Mouse (Mus musculus) megakaryocyte progenitor cell, adult 5-6 weeks (primary cell): ENCODE measurements around the gene Capn6. TPM values are rescaled to one million over a fixed set of nuclear protein-coding genes. Genes with fewer than 3 reads are reported as not detected.

Source experiments
- ATAC-seq: replicated peaks from 2 replicates; pipeline ENCODE4 v1.8.0; 2016; ENCODE audit warnings: mild to moderate bottlenecking, moderate TSS enrichment, inconsistent platforms; ENCODE audit not compliant: poor library complexity
- total RNA-seq, 2 experiments: library from RNA; stranded (forward) in 1 of 2; stranded (reverse) in 1 of 2; fragments of 157-497, 149-512 nt in 1 of 2; fragments of 200-1000 nt in 1 of 2; gene quantifications; 2 replicates each; pipeline versions ENCODE4 v1.2.3 to v1.2.4; 2015 to 2017

Gene Capn6
- not detected in 2 replicates for total RNA-seq (2015)
- total RNA-seq (2017) = not detected in 2 replicates

DNA sequence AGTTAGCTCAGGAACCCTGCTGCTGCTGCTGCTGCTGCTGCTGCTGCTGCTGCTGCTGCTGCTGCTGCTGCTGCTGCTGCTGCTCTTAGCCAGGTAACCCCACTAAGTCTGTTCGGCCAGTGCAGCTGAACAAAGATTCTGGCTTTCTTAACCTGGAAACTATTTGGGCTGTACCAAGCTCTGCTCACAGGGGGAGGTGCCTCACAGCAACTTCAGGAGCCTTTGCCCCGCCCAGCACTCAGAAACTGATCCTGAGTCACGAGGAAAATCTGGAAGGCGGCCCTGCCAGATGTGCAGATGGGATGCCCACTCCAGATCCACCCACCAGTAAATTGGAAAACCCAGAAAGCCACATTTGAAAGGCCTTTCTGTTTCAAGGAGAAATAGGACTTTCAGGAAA lies at the start of gene Capn6:
Gene Capn6 (minus strand): TSS at position 203 of the 400 bp plus-strand sequence.
- no peak for ATAC-seq

DNA sequence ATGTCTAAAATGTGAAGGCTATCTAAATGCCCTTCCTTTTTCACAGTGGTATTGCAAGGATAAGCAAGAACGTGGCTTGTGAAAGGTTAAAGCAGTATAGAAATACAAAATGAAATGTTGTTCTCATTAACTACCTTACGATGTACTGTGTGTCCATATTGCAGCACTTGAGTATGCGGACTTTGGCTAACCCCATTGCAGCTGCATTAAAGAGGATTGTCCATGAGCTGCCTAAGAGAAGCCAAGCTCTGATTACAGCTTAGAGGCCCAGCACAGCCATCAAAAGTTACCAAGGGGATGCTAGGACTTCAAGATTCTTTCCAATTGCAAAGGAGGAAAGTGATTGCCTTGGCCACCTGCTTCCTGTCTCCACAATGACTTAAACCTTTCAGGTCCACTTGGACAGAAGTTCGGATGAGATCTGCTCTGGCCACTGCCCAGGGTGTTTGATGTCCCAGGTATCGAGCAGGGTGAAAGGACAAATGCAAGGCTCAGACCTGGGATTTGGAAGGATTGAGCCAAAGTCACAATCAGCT lies 40.0 kb upstream of the Capn6 start:
- no peak for ATAC-seq

DNA sequence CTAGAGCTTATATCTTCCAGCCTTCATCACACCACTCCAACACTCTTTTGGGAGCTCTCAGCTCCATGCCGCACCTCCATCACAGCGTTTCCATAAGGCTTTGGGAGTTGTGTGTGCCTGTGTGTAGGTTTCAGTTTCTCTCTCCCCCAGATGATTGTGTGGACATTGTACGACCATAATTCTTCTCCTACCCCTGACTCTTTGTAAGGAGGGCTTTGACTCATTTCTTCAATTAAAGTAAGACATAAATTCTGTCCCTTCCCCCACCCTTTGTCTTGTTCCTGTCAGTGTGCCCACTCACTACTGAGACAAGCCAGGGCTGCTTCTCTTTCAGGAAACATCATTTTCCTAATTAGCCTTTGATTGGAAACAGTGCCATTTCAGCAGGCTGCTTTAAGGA lies 24.1 kb upstream of the Capn6 start:
- ATAC-seq = no peak

DNA sequence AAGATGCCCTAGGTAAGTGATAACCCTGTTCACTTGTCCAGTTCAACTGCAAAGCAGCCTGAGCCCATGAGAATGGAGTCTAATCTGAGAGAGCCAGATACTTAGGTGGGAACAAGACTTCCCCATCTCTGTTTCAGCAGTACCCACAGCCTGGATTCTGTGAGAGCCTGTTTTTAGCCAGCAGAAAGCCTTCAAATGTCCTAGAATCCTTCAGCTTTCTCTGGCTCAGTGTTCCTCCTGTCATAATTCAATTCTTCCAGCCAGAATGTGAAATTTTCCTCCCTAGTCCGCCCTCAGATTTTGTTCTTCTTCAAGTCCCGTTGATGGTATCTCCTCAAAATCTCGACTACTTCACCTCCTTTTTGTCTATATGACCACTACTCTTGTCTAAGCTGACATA lies 22.8 kb upstream of the Capn6 start:
- ATAC-seq = no peak

DNA sequence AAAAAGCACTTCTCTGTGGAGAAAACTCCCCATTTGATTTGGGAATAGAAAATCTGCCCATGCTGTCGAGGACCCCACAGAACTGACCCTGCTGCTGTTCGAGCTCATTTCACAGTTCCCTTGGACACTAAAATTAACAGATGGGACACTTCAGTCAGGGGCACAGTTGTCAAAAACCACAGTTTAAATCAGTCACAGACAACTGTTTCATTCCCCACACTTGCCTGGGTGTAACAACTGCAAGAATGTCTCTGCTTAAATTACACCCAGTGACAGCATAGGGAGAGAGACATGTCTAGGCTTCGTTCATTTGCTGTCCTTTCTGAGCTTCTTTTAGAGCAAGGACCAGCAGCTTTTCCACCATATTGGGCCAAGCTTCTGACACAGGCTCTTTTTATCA lies 19.4 kb upstream of the Capn6 start:
- no peak for ATAC-seq

DNA sequence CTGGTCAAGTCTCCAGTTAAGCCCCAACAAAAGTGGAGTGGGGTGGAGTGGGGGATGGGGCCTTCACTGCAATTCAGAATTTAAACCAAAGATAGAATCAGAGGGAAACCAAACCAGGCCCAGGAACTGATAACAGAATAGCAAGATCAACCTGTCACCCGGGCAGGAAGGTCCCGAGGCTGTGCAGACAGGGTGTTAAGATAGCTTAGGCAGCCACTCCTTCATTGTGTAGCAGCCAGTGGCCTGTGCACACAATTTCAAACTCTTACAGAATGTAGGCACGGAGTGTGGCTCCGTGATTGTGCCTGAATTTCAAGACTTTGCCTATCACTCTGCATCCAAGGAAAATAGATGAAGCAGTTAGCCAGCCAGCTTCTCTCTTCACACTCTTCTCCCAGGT lies 693 bp downstream of the Capn6 start:
- no peak for ATAC-seq

DNA sequence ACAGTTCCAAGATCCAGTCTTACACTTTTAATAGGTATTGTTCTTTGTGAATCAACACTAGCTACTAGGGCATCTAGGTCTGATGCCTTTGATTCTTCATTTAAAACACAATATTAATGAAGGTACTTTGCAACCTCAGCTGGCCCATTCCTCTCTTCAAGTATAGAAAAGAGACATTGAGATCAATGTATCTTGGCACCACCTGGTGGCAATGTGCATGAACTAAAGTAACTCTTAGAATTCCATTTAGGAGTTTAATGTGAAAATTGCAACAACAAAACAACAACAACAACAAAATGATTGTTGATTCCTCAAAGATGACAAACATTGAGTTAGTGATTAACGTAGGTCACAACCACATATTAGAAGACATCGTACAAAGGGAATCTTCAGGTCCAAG lies 8.3 kb downstream of the Capn6 start:
- no peak for ATAC-seq

DNA sequence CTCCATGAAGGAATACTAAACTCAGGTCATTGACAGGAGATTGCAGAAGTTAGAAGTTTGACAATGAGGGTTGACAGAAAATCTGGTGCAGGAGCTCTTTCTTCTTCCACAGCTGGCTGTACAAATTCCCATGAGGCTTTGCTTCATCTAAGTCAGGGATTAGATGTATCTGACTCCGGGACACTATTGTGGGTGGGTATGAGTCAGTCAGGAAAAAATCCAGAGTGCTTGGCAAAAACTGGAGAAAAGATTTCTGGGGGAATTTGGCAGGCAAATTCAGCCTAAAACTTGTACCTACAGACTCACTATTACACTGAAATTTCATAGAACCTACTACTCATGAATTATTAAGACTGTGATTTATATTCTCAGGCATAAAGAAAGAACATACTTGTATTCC lies 11.3 kb downstream of the Capn6 start:
- no peak for ATAC-seq

DNA sequence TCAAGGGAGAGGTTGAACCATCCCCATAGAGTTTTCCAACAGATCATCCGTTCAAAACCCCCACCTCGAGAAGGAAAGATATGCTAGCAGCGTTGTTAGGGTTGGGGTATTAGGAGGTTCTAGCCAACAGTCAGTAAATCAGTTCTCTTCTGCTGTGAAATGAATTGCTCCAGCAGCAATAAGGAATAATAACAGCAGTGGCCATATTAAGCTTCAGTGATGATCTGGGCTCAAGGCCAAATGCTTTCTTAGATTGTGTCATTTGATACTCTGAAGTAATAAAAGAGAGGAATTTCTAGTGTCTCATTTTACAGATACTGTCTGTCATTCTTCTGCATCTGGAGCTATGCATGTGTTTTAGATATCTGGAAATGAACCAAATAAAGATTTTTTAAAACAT lies 64.7 kb downstream of the Capn6 start:
- no peak for ATAC-seq

Other genes with a start within 250 kb of the Capn6 start
- not detected in 2 replicates for gene Dcx, start 105.9 kb upstream of the Capn6 start, total RNA-seq (2015)
- not detected in 2 replicates for gene Dcx, start 105.9 kb upstream of the Capn6 start, total RNA-seq (2017)